Mouse (Mus musculus): ENCODE measurements around the gene Pmfbp1. TPM values are rescaled to one million over a fixed set of nuclear protein-coding genes. Genes with fewer than 3 reads are reported as not detected.

Pmfbp1 gene
- polyA plus RNA-seq (2012; rRNA removed), result 0.03 TPM in 1 of 2 replicates, not detected in the other

GRCm38 (mm10) chr8:109493727-109494126 is at the start of gene Pmfbp1:
TSS of gene Pmfbp1 (plus strand) at chr8:109494027.

GRCm38 (mm10) chr8:109565498-109566333 is 71.9 kb downstream of the Pmfbp1 start, which contains the start of the genes Dhx38 and Txnl4b:
TSS of gene Dhx38 (minus strand) at chr8:109565861.
TSS of gene Txnl4b (plus strand) at chr8:109565892.

GRCm38 (mm10) chr8:109578900-109579301 is 85.1 kb downstream of the Pmfbp1 start, which contains the start of gene Hp:
TSS of gene Hp (minus strand) at chr8:109579172.

Other genes starting within 250 kb of the Pmfbp1 start
- 22.5 and 22.6 TPM in 2 replicates for gene Dhx38, start 71.8 kb downstream of the Pmfbp1 start, polyA plus RNA-seq (2012; rRNA removed)
- gene Txnl4b, start 71.9 kb downstream of the Pmfbp1 start, polyA plus RNA-seq (2012; rRNA removed), result 3.8 and 5.0 TPM in 2 replicates
- 153 and 154 TPM in 2 replicates for gene Hp, start 85.1 kb downstream of the Pmfbp1 start, polyA plus RNA-seq (2012; rRNA removed)
- 34.4 and 39.5 TPM in 2 replicates for gene Dhodh, start 114.6 kb downstream of the Pmfbp1 start, polyA plus RNA-seq (2012; rRNA removed)
- 0.07 and 0.18 TPM in 2 replicates for gene Pkd1l3, start 120.5 kb downstream of the Pmfbp1 start, polyA plus RNA-seq (2012; rRNA removed)
- gene Ist1, start 199.2 kb downstream of the Pmfbp1 start, polyA plus RNA-seq (2012; rRNA removed), result 30.8 and 35.9 TPM in 2 replicates
- gene Zfp821, start 211.5 kb downstream of the Pmfbp1 start, polyA plus RNA-seq (2012; rRNA removed), result 13.0 and 13.5 TPM in 2 replicates
- 26.1 and 30.1 TPM in 2 replicates for gene Atxn1l, start 243.7 kb downstream of the Pmfbp1 start, polyA plus RNA-seq (2012; rRNA removed)